Mouse (Mus musculus) adrenal gland, postnatal 0 days (tissue): ENCODE measurements around the gene Gm20379. TPM values are rescaled to one million over a fixed set of nuclear protein-coding genes. Genes with fewer than 3 reads are reported as not detected.

Source experiments
- polyA plus RNA-seq: library from polyadenylated mRNA; unstranded; fragments of >200 nt; fragmentation: Nextera tagmentation; extraction: Ambion mirVana; gene quantifications from 2 replicates; pipeline ENCODE4 v1.2.1, GENCODE M21; 2015

Gm20379 gene
- polyA plus RNA-seq: 0.47 and 0.95 TPM in 2 replicates

DNA sequence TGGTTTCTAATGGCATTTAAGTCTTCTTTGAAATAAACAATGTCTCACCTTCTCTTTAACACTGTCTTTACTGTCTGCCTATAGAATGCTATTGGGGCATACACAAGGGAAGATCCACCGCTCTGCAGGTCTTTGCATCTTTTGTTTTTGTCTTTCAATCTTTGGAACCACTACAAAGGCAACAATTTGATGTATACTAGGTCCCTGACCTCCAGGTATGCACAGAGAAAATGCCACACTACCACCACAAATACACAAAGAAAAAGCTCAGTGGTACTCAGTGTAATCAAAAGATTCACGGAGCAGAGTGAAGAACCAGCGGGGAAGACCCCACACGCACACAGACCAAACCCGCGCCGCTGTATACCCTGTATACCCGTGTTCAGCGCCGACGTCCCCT is at the start of gene Gm20379:
Gene Gm20379, plus strand, starts transcription at position 301 of the 400 bp plus-strand sequence.

DNA sequence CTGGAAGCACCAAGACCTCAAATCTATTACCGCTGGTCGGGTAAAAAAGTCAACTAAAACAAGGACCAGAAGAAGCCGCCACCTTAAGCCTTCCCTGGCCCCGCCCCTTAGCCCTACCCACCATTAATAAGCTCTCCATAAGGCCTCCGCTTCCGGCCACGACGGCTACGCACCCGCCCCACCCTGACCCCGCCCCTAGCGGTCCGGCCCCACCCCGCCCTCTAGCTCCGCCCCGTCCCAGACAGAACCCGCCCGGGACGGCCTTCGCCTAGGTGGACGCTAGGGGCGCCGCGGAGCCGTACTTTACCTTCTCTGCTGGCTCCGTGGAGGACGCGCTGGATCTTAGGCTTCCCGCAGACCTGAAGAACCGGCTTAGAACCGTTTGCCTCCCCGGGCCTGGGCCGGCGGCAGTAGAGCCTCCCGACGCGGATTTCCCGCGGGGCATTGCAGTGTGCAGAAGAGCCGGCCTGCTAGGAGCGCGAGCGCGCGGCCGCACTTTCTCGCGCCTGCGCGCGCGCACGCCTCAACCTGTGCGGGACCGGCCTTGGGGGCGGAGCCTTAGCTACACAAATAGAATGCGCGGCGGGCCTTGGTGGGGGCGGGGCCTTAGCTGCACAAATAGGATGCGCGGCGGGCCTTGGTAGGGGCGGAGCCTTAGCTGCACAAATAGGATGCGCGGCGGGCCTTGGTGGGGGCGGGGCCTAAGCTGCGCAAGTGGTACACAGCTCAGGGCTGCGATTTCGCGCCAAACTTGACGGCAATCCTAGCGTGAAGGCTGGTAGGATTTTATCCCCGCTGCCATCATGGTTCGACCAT is 48.9 kb downstream of the Gm20379 start, which contains the start of the genes Dhfr and Msh3:
Gene Dhfr, plus strand, starts transcription at position 271 of the 816 bp plus-strand sequence.
Gene Msh3, minus strand, starts transcription at position 548 of the 816 bp plus-strand sequence.

Other genes with a start within 250 kb of the Gm20379 start
- gene Rasgrf2, start 174.3 kb upstream of the Gm20379 start, polyA plus RNA-seq: 1.4 and 2.6 TPM in 2 replicates
- gene Dhfr, start 48.7 kb downstream of the Gm20379 start, polyA plus RNA-seq: 10.2 and 12.1 TPM in 2 replicates
- gene Msh3, start 49.0 kb downstream of the Gm20379 start, polyA plus RNA-seq: 11.1 and 20.8 TPM in 2 replicates
- 0.23 and 0.25 TPM in 2 replicates for gene Ankrd34b, start 119.9 kb downstream of the Gm20379 start, polyA plus RNA-seq
- gene Fam151b, start 178.0 kb downstream of the Gm20379 start, polyA plus RNA-seq: 0.38 and 0.41 TPM in 2 replicates
- 4.2 and 5.6 TPM in 2 replicates for gene Zfyve16, start 224.9 kb downstream of the Gm20379 start, polyA plus RNA-seq